Mouse (Mus musculus): Measurements from ENCODE around the gene Umodl1.

Umodl1 gene

GRCm38 (mm10) chr17:30954340-30954739, at the start of gene Umodl1:
Gene Umodl1 (plus strand): TSS chr17:30954640.
- DNase-seq = no peak

GRCm38 (mm10) chr17:30907577-30907976, 46.9 kb upstream of the Umodl1 start:
- DNase-seq = no peak

- no peak for DNase-seq
These were observed 43.3 kb upstream of the Umodl1 start for GRCm38 (mm10) chr17:30910866-30911731.

- DNase-seq = no peak
These were observed 42.7 kb upstream of the Umodl1 start for GRCm38 (mm10) chr17:30911732-30912088.

- no peak for DNase-seq
These were observed 41.9 kb upstream of the Umodl1 start for GRCm38 (mm10) chr17:30912536-30912935.

- DNase-seq = no peak
These were observed 40.2 kb upstream of the Umodl1 start for GRCm38 (mm10) chr17:30914264-30914663.

GRCm38 (mm10) chr17:30923566-30923965, 30.9 kb upstream of the Umodl1 start:
- no peak for DNase-seq

- DNase-seq = no peak
These were observed 23.6 kb upstream of the Umodl1 start for GRCm38 (mm10) chr17:30930827-30931226.

GRCm38 (mm10) chr17:30932836-30933235, 21.6 kb upstream of the Umodl1 start:
- DNase-seq = no peak

GRCm38 (mm10) chr17:30935301-30935700, 19.1 kb upstream of the Umodl1 start:
- DNase-seq = no peak

GRCm38 (mm10) chr17:30938554-30938953, 15.9 kb upstream of the Umodl1 start:
- DNase-seq = no peak

- no peak for DNase-seq
These were observed 6.1 kb upstream of the Umodl1 start for GRCm38 (mm10) chr17:30948382-30948781.

- DNase-seq = peak; percentile 75
These were observed 3.7 kb upstream of the Umodl1 start for GRCm38 (mm10) chr17:30950780-30951179.

GRCm38 (mm10) chr17:30951600-30951999, 2.8 kb upstream of the Umodl1 start:
- DNase-seq = no peak

- DNase-seq = no peak
These were observed 7.6 kb downstream of the Umodl1 start for GRCm38 (mm10) chr17:30961936-30962592.

- DNase-seq = no peak
These were observed 8.4 kb downstream of the Umodl1 start for GRCm38 (mm10) chr17:30962880-30963279.

- DNase-seq = no peak
These were observed 15.5 kb downstream of the Umodl1 start for GRCm38 (mm10) chr17:30969983-30970382.

GRCm38 (mm10) chr17:30971877-30972276, 17.4 kb downstream of the Umodl1 start:
- DNase-seq = no peak

- no peak for DNase-seq
These were observed 18.9 kb downstream of the Umodl1 start for GRCm38 (mm10) chr17:30973332-30973731.

GRCm38 (mm10) chr17:30977290-30977689, 22.9 kb downstream of the Umodl1 start:
- no peak for DNase-seq

GRCm38 (mm10) chr17:30978556-30978955, 24.1 kb downstream of the Umodl1 start:
- no peak for DNase-seq

- no peak for DNase-seq
These were observed 29.1 kb downstream of the Umodl1 start for GRCm38 (mm10) chr17:30983521-30983920.

- peak; percentile 20 for DNase-seq
These were observed 35.8 kb downstream of the Umodl1 start for GRCm38 (mm10) chr17:30990254-30990653.

- no peak for DNase-seq
These were observed 41.9 kb downstream of the Umodl1 start for GRCm38 (mm10) chr17:30996296-30996695.

Measured in cerebellum, adult 9-10 months (tissue).